Mouse (Mus musculus): ENCODE data around the gene Rnf208. TPM values are rescaled to one million over a fixed set of nuclear protein-coding genes. Genes with fewer than 3 reads are reported as not detected.

The Rnf208 gene
- polyA plus RNA-seq, 1 experiment: 8.1 TPM

- TF ChIP-seq POLR2A (IDR thresholded peaks at IDR 0.05; ENCODE audit: control insufficient read depth, low read depth, low read length): no peak; the same call in 1 of the 2 replicates
- no peak for TF ChIP-seq CTCF (IDR thresholded peaks at IDR 0.05; ENCODE audit: control insufficient read depth, insufficient read depth, insufficient replicate concordance, low read depth, low read length)
- Histone ChIP-seq H3K27me3 (ENCODE audit: control insufficient read depth, insufficient read depth, low read length) (no peaks in the 10 kb centered on the region), H3K27ac (ENCODE audit: control insufficient read depth, insufficient read depth, low read depth, low read length) (peak overlapping the region; percentile 94), H3K4me1 (ENCODE audit: control insufficient read depth, insufficient read depth, low read length) (peaks cover 4% of the 10 kb centered on the region; the same call in 1 of the 2 replicates), H3K36me3 (ENCODE audit: control insufficient read depth, insufficient read depth, low read length) (no peaks in the 10 kb centered on the region), H3K4me3 (ENCODE audit: control insufficient read depth, low read depth, low read length) (peak overlapping the region; percentile 100)
Measured at GRCm38 (mm10) chr2:25224766-25225752, 17.0 kb upstream of the Rnf208 start.

DNA sequence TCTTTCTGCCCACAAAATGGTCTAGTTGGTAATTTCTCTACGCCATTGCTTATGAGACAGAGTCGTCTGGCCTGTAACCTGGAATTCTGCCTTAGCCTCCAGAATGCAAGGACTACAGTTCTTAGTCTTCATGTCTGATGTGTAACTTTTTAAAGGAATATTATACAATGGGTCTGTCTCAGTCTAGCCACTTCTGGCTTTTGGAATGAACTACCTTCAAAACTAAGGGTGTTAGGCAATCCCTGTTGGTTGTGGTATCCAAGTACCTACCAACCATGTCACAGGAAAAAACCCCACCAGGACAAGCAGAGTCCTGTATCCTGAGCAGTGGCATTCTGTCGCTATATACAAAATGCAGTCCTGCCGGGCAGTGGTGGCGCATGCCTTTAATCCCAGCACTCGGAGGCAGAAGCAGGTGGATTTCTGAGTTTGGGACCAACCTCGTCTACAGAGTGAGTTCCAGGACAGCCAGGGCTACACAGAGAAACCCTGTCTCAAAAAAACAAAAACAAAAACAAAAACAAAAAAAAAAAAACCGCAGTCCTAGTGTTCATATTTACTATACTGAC, 16.2 kb upstream of the Rnf208 start:
- Histone ChIP-seq H3K36me3 (ENCODE audit: control insufficient read depth, insufficient read depth, low read length) (no peaks in the 10 kb centered on the region), H3K4me3 (ENCODE audit: control insufficient read depth, low read depth, low read length) (peak overlapping the region; percentile 83), H3K27me3 (ENCODE audit: control insufficient read depth, insufficient read depth, low read length) (no peaks in the 10 kb centered on the region), H3K4me1 (ENCODE audit: control insufficient read depth, insufficient read depth, low read length) (peaks cover 4% of the 10 kb centered on the region; the same call in 1 of the 2 replicates), H3K27ac (ENCODE audit: control insufficient read depth, insufficient read depth, low read depth, low read length) (peak overlapping the region; percentile 84)
- no peak for TF ChIP-seq POLR2A (IDR thresholded peaks at IDR 0.05; ENCODE audit: control insufficient read depth, low read depth, low read length)
- TF ChIP-seq CTCF (IDR thresholded peaks at IDR 0.05; ENCODE audit: control insufficient read depth, insufficient read depth, insufficient replicate concordance, low read depth, low read length): no peak

GRCm38 (mm10) chr2:25226864-25227263, 15.2 kb upstream of the Rnf208 start:
- no peak overlapping the region for H3K4me3 ChIP-seq (ENCODE audit: control insufficient read depth, low read depth, low read length)
- no peak for TF ChIP-seq CTCF (IDR thresholded peaks at IDR 0.05; ENCODE audit: control insufficient read depth, insufficient read depth, insufficient replicate concordance, low read depth, low read length)
- TF ChIP-seq POLR2A (IDR thresholded peaks at IDR 0.05; ENCODE audit: control insufficient read depth, low read depth, low read length): no peak
- H3K36me3 ChIP-seq (ENCODE audit: control insufficient read depth, insufficient read depth, low read length): no peaks in the 10 kb centered on the region
- no peaks in the 10 kb centered on the region for H3K27me3 ChIP-seq (ENCODE audit: control insufficient read depth, insufficient read depth, low read length)
- peaks cover 4% of the 10 kb centered on the region; the same call in 1 of the 2 replicates for H3K4me1 ChIP-seq (ENCODE audit: control insufficient read depth, insufficient read depth, low read length)
- no peak overlapping the region for H3K27ac ChIP-seq (ENCODE audit: control insufficient read depth, insufficient read depth, low read depth, low read length)

DNA sequence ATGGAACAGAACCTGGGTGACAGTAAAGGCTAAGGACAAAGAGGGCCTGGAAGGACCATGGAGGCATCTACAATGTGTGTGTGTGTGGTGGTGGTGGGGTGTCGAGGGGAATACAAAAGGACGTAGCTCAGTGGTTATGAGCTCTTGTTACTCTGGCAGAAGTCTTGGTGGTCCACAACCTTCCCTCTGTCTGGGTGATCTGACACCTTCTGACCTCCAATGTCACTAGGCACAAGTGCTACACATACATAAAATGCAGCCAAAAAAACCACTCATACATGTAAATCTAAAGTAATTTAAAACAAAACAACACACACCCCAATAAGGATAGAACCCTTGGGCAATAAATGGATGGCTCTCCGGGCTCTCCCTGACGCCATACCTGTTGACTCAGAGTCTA, 14.6 kb upstream of the Rnf208 start:
- Histone ChIP-seq H3K4me3 (ENCODE audit: control insufficient read depth, low read depth, low read length) (no peak overlapping the region), H3K27me3 (ENCODE audit: control insufficient read depth, insufficient read depth, low read length) (no peaks in the 10 kb centered on the region), H3K36me3 (ENCODE audit: control insufficient read depth, insufficient read depth, low read length) (no peaks in the 10 kb centered on the region), H3K27ac (ENCODE audit: control insufficient read depth, insufficient read depth, low read depth, low read length) (no peak overlapping the region), H3K4me1 (ENCODE audit: control insufficient read depth, insufficient read depth, low read length) (peaks cover 4% of the 10 kb centered on the region; the same call in 1 of the 2 replicates)
- no peak for TF ChIP-seq POLR2A (IDR thresholded peaks at IDR 0.05; ENCODE audit: control insufficient read depth, low read depth, low read length)
- no peak for TF ChIP-seq CTCF (IDR thresholded peaks at IDR 0.05; ENCODE audit: control insufficient read depth, insufficient read depth, insufficient replicate concordance, low read depth, low read length)

GRCm38 (mm10) chr2:25228431-25228889, 13.6 kb upstream of the Rnf208 start:
- Histone ChIP-seq H3K36me3 (ENCODE audit: control insufficient read depth, insufficient read depth, low read length) (no peaks in the 10 kb centered on the region), H3K27me3 (ENCODE audit: control insufficient read depth, insufficient read depth, low read length) (no peaks in the 10 kb centered on the region), H3K4me3 (ENCODE audit: control insufficient read depth, low read depth, low read length) (no peak overlapping the region), H3K4me1 (ENCODE audit: control insufficient read depth, insufficient read depth, low read length) (peaks cover 4% of the 10 kb centered on the region; the same call in 1 of the 2 replicates), H3K27ac (ENCODE audit: control insufficient read depth, insufficient read depth, low read depth, low read length) (no peak overlapping the region)
- TF ChIP-seq CTCF (IDR thresholded peaks at IDR 0.05; ENCODE audit: control insufficient read depth, insufficient read depth, insufficient replicate concordance, low read depth, low read length) (peak; percentile 84; the same call in 1 of the 2 replicates), POLR2A (IDR thresholded peaks at IDR 0.05; ENCODE audit: control insufficient read depth, low read depth, low read length) (no peak)

DNA sequence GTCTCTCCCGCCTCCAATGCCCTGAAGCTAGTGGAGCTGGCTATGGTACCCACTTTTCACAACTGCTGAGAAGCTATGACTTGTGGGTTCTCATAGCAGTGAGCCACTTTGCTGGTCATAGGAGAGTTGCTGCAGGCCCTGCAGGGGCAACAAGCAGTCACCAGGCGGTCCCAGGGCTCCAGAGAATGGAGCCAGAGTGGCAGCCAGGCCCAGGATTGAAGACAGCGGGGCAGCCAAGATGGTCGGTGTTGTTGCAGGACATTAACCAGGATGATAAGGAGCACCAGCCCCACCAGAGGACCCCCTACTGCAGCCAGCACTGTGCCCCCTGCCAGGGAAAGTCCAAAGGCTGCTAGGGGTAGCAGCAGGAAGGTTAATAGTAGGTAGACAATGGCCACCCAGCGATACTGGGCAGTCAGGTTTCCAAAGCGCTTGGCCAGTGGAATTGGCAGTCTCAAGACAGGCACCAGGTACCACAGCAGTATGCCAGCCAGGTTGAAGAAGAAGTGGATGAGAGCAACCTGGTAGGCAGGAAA, 13.0 kb upstream of the Rnf208 start:
- Histone ChIP-seq H3K4me1 (ENCODE audit: control insufficient read depth, insufficient read depth, low read length) (peaks cover 2% of the 10 kb centered on the region; the same call in 1 of the 2 replicates), H3K27me3 (ENCODE audit: control insufficient read depth, insufficient read depth, low read length) (no peaks in the 10 kb centered on the region), H3K4me3 (ENCODE audit: control insufficient read depth, low read depth, low read length) (no peak overlapping the region), H3K27ac (ENCODE audit: control insufficient read depth, insufficient read depth, low read depth, low read length) (no peak overlapping the region), H3K36me3 (ENCODE audit: control insufficient read depth, insufficient read depth, low read length) (no peaks in the 10 kb centered on the region)
- no peak for TF ChIP-seq CTCF (IDR thresholded peaks at IDR 0.05; ENCODE audit: control insufficient read depth, insufficient read depth, insufficient replicate concordance, low read depth, low read length)
- no peak for TF ChIP-seq POLR2A (IDR thresholded peaks at IDR 0.05; ENCODE audit: control insufficient read depth, low read depth, low read length)

- TF ChIP-seq CTCF (IDR thresholded peaks at IDR 0.05; ENCODE audit: control insufficient read depth, insufficient read depth, insufficient replicate concordance, low read depth, low read length): no peak
- TF ChIP-seq POLR2A (IDR thresholded peaks at IDR 0.05; ENCODE audit: control insufficient read depth, low read depth, low read length): no peak
- H3K4me1 ChIP-seq (ENCODE audit: control insufficient read depth, insufficient read depth, low read length): peaks cover 2% of the 10 kb centered on the region; the same call in 1 of the 2 replicates
- H3K4me3 ChIP-seq (ENCODE audit: control insufficient read depth, low read depth, low read length): no peak overlapping the region
- no peak overlapping the region for H3K27ac ChIP-seq (ENCODE audit: control insufficient read depth, insufficient read depth, low read depth, low read length)
- no peaks in the 10 kb centered on the region for H3K27me3 ChIP-seq (ENCODE audit: control insufficient read depth, insufficient read depth, low read length)
- no peaks in the 10 kb centered on the region for H3K36me3 ChIP-seq (ENCODE audit: control insufficient read depth, insufficient read depth, low read length)
Measured at GRCm38 (mm10) chr2:25229582-25229981, 12.5 kb upstream of the Rnf208 start.

Data from testis, adult 2 months (tissue).